ENCODE assay signal across 20 mouse cellular contexts in the genomic region with DNA sequence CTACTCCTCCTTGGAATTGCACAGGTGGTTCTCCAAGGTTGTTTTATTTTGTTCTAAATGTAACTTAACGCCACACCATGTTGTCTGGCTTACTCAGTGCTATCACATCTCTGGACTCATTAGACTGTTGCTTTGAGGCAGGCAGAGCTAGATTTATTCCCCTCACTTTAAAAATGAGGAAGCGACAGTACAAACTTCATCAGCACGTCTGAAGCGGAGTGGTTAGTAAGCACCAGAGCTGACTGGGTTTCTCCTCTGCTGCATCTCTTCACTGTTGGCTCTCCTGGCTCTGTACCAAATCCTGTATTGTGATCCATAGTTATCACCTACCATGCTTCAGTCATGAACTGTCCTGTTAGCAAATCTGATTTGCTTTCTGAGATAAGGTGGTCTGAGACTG. TPM values are rescaled to one million over a fixed set of nuclear protein-coding genes. Genes with fewer than 3 reads are reported as not detected.
"Had no signal": no experiment of that assay in that cellular context is flagged by ENCODE, and none has a peak within 500 bp of the region (broad histone marks: within the 10 kb centered on the region; RNA-seq: fewer than 3 reads in every experiment).

No protein-coding gene starts in this region.

- H3K27me3 ChIP-seq: limb, embryonic 15.5 days; liver, embryonic 13.5 days; lung, embryonic 15.5 days; midbrain, embryonic 12.5 days had no signal

- H3K27ac ChIP-seq: kidney, postnatal 0 days; limb, embryonic 15.5 days; liver, embryonic 13.5 days; lung, embryonic 15.5 days; macrophage; midbrain, embryonic 12.5 days had no signal

- H3K9ac ChIP-seq: limb, embryonic 15.5 days; liver, embryonic 13.5 days; liver, postnatal 0 days; lung, embryonic 15.5 days; midbrain, embryonic 12.5 days had no signal

- H3K4me1 ChIP-seq: liver, embryonic 13.5 days; lung, embryonic 15.5 days; midbrain, embryonic 12.5 days had no signal

- H3K36me3 ChIP-seq: liver, embryonic 13.5 days had no signal

- H3K4me2 ChIP-seq: limb, embryonic 15.5 days; liver, embryonic 13.5 days; lung, embryonic 15.5 days; midbrain, embryonic 12.5 days had no signal

- DNase-seq: kidney, adult 8-10 months; kidney, postnatal 36 days; layer of hippocampus, adult 9-11 months; layer of hippocampus, postnatal 36 days; liver, embryonic 13.5 days; liver, postnatal 0 days; lung, postnatal 14 days; thymus, adult 18-20 months; thymus, postnatal 14 days had no signal

- H3K4me3 ChIP-seq: limb, embryonic 15.5 days; liver, embryonic 13.5 days; lung, embryonic 15.5 days; midbrain, embryonic 12.5 days had no signal

- ATAC-seq: intestine, postnatal 0 days; liver, postnatal 0 days; midbrain, embryonic 16.5 days had no signal

- H3K9me3 ChIP-seq: limb, embryonic 15.5 days; liver, embryonic 13.5 days; lung, embryonic 15.5 days; midbrain, embryonic 12.5 days had no signal

RNA-seq across cellular contexts. Expression of gene Gm28729, which starts 53.1 kb away (rescaled TPM):
- total RNA-seq: left cerebral cortex, postnatal 36 days; megakaryocyte-erythroid progenitor cell, adult 5-6 weeks had no signal
- polyA plus RNA-seq: intestine, postnatal 0 days; liver, embryonic 13.5 days; liver, postnatal 0 days; midbrain, embryonic 12.5 days; neural tube, embryonic 14.5 days; stomach, embryonic 14.5 days had no signal
